Mouse (Mus musculus): ENCODE measurements at regions not wholly inside any gene's neighbourhood (a gene's known extent, or its start where the extent isn't known, plus 50 kb on each side); places are given as distances from the start of the nearest gene placed in this dataset.

- H3K4me2 ChIP-seq, result peak overlapping the region; percentile 49
- peak overlapping the region; percentile 20 for H3K4me3 ChIP-seq
- H3K9ac ChIP-seq, result peak overlapping the region; percentile 62
- peaks cover 42% of the 10 kb centered on the region for H3K4me1 ChIP-seq (replicated peaks)
- H3K9me3 ChIP-seq, result no peaks in the 10 kb centered on the region
- H3K36me3 ChIP-seq, result no peaks in the 10 kb centered on the region
- peak; percentile 11; the same call in 1 of the 2 replicates for ATAC-seq (ENCODE audit: low FRiP score)
- WGBS, result 9% methylated on average over 15 of the region's 15 CpGs
- 0 out of 2 replicates have a peak, but pooled peaks cover 2% of the 10 kb centered on the region for H3K27me3 ChIP-seq
- peak overlapping the region; percentile 77 for H3K27ac ChIP-seq
These were observed 241.0 kb downstream of the Ndfip2 start for GRCm38 (mm10) chr14:105499319-105499895.

- Histone ChIP-seq H3K36me3 (no peaks in the 10 kb centered on the region), H3K4me2 (no peak overlapping the region), H3K27me3 (no peaks in the 10 kb centered on the region), H3K9me3 (no peaks in the 10 kb centered on the region), H3K4me1 (replicated peaks) (peaks cover 42% of the 10 kb centered on the region), H3K9ac (no peak overlapping the region), H3K4me3 (no peak overlapping the region), H3K27ac (peak overlapping the region; percentile 77; the same call in 1 of the 2 replicates)
- WGBS, result 56% methylated on average over 10 of the region's 10 CpGs
- ATAC-seq (ENCODE audit: low FRiP score), result peak; percentile 12; the same call in 1 of the 2 replicates
These were observed 240.0 kb downstream of the Ndfip2 start for GRCm38 (mm10) chr14:105498155-105498906.

GRCm38 (mm10) chr14:105495161-105495560, 236.8 kb downstream of the Ndfip2 start:
- Histone ChIP-seq H3K9me3 (no peaks in the 10 kb centered on the region), H3K4me3 (no peak overlapping the region), H3K9ac (no peak overlapping the region), H3K36me3 (no peaks in the 10 kb centered on the region), H3K27me3 (no peaks in the 10 kb centered on the region), H3K4me2 (no peak overlapping the region), H3K27ac (no peak overlapping the region), H3K4me1 (replicated peaks) (peaks cover 18% of the 10 kb centered on the region)
- 30% methylated on average over 2 of the region's 2 CpGs for WGBS
- 0 out of 2 replicates have a peak, but pooled peaks have one; percentile 40 for ATAC-seq (ENCODE audit: low FRiP score)

GRCm38 (mm10) chr14:105494415-105494814, 236.0 kb downstream of the Ndfip2 start:
- H3K4me1 ChIP-seq (replicated peaks), result peaks cover 13% of the 10 kb centered on the region
- no peaks in the 10 kb centered on the region for H3K9me3 ChIP-seq
- 95% methylated on average over 3 of the region's 3 CpGs for WGBS
- no peak overlapping the region for H3K27ac ChIP-seq
- no peak overlapping the region for H3K4me2 ChIP-seq
- no peak overlapping the region for H3K9ac ChIP-seq
- ATAC-seq (ENCODE audit: low FRiP score), result no peak
- no peak overlapping the region for H3K4me3 ChIP-seq
- no peaks in the 10 kb centered on the region for H3K27me3 ChIP-seq
- no peaks in the 10 kb centered on the region for H3K36me3 ChIP-seq

GRCm38 (mm10) chr14:105490158-105490557, 231.8 kb downstream of the Ndfip2 start:
- Histone ChIP-seq H3K36me3 (no peaks in the 10 kb centered on the region), H3K4me3 (no peak overlapping the region), H3K4me1 (replicated peaks) (no peaks in the 10 kb centered on the region), H3K27me3 (no peaks in the 10 kb centered on the region), H3K27ac (no peak overlapping the region), H3K4me2 (no peak overlapping the region), H3K9me3 (no peaks in the 10 kb centered on the region), H3K9ac (no peak overlapping the region)
- no peak for ATAC-seq (ENCODE audit: low FRiP score)
- 32% methylated on average over 3 of the region's 3 CpGs for WGBS

GRCm38 (mm10) chr14:105483352-105484083, 225.1 kb downstream of the Ndfip2 start:
- Histone ChIP-seq H3K9me3 (no peaks in the 10 kb centered on the region), H3K4me3 (peak overlapping the region; percentile 31), H3K4me1 (replicated peaks) (peaks cover 22% of the 10 kb centered on the region), H3K4me2 (peak overlapping the region; percentile 56), H3K27ac (peak overlapping the region; percentile 88), H3K9ac (peak overlapping the region; percentile 65), H3K27me3 (peaks cover 13% of the 10 kb centered on the region), H3K36me3 (no peaks in the 10 kb centered on the region)
- WGBS, result 6% methylated on average over 21 of the region's 21 CpGs
- ATAC-seq (ENCODE audit: low FRiP score), result peak; percentile 94

- under 1% methylated on average over 16 of the region's 16 CpGs for WGBS
- Histone ChIP-seq H3K36me3 (no peaks in the 10 kb centered on the region), H3K4me3 (peak overlapping the region; percentile 31), H3K4me2 (peak overlapping the region; percentile 56), H3K9ac (peak overlapping the region; percentile 65), H3K4me1 (replicated peaks) (peaks cover 22% of the 10 kb centered on the region), H3K9me3 (no peaks in the 10 kb centered on the region), H3K27ac (peak overlapping the region; percentile 88), H3K27me3 (peaks cover 15% of the 10 kb centered on the region)
- peak; percentile 77 for ATAC-seq (ENCODE audit: low FRiP score)
These were observed 224.4 kb downstream of the Ndfip2 start for GRCm38 (mm10) chr14:105482644-105483351.

- Histone ChIP-seq H3K4me3 (no peak overlapping the region), H3K4me1 (replicated peaks) (peaks cover 22% of the 10 kb centered on the region), H3K9me3 (no peaks in the 10 kb centered on the region), H3K9ac (no peak overlapping the region), H3K27me3 (peaks cover 15% of the 10 kb centered on the region), H3K36me3 (no peaks in the 10 kb centered on the region), H3K27ac (no peak overlapping the region), H3K4me2 (no peak overlapping the region)
- WGBS, result 57% methylated on average over 9 of the region's 9 CpGs
- ATAC-seq (ENCODE audit: low FRiP score), result no peak
These were observed 221.7 kb downstream of the Ndfip2 start for GRCm38 (mm10) chr14:105480048-105480447.

GRCm38 (mm10) chr14:105474991-105475553, 216.7 kb downstream of the Ndfip2 start:
- Histone ChIP-seq H3K4me3 (no peak overlapping the region), H3K27me3 (peaks cover 7% of the 10 kb centered on the region), H3K4me1 (replicated peaks) (no peaks in the 10 kb centered on the region), H3K9me3 (no peaks in the 10 kb centered on the region), H3K4me2 (no peak overlapping the region), H3K9ac (no peak overlapping the region), H3K27ac (no peak overlapping the region), H3K36me3 (no peaks in the 10 kb centered on the region)
- ATAC-seq (ENCODE audit: low FRiP score), result no peak

- no peak overlapping the region for H3K27ac ChIP-seq
These were observed 190.6 kb downstream of the Ndfip2 start for GRCm38 (mm10) chr14:105448919-105449458.

GRCm38 (mm10) chr14:105447088-105447487, 188.7 kb downstream of the Ndfip2 start:
- Histone ChIP-seq H3K27ac (no peak overlapping the region), H3K27me3 (no peaks in the 10 kb centered on the region), H3K9me3 (no peaks in the 10 kb centered on the region), H3K4me3 (no peak overlapping the region), H3K4me1 (replicated peaks) (no peaks in the 10 kb centered on the region), H3K36me3 (no peaks in the 10 kb centered on the region), H3K9ac (no peak overlapping the region), H3K4me2 (no peak overlapping the region)
- WGBS, result 71% methylated on average over 5 of the region's 5 CpGs
- ATAC-seq (ENCODE audit: low FRiP score), result no peak

More at GRCm38 (mm10) chr14:105448919-105449458, 190.6 kb downstream of the Ndfip2 start:
- H3K27me3 ChIP-seq, result no peaks in the 10 kb centered on the region
- no peak overlapping the region for H3K4me3 ChIP-seq
- no peaks in the 10 kb centered on the region for H3K4me1 ChIP-seq (replicated peaks)
- WGBS, result 87% methylated on average over 3 of the region's 3 CpGs
- no peak overlapping the region for H3K9ac ChIP-seq
- no peaks in the 10 kb centered on the region for H3K9me3 ChIP-seq
- ATAC-seq (ENCODE audit: low FRiP score), result no peak
- H3K36me3 ChIP-seq, result no peaks in the 10 kb centered on the region
- no peak overlapping the region for H3K4me2 ChIP-seq
